Mouse (Mus musculus) telencephalon, adult 2 months (tissue): ENCODE data around the gene Hist1h2ao.
"Not testable (repeated sequence)": the region's sequence is repeated elsewhere in the genome, so short reads cannot be mapped to it uniquely, and the experiment has no call there.

Experiments used
- DNase-seq: peaks from one replicate; pipeline ENCODE4 v3.0.0-alpha.2; 2011; ENCODE audit warnings: low read depth, low spot score

Gene Hist1h2ao

DNA sequence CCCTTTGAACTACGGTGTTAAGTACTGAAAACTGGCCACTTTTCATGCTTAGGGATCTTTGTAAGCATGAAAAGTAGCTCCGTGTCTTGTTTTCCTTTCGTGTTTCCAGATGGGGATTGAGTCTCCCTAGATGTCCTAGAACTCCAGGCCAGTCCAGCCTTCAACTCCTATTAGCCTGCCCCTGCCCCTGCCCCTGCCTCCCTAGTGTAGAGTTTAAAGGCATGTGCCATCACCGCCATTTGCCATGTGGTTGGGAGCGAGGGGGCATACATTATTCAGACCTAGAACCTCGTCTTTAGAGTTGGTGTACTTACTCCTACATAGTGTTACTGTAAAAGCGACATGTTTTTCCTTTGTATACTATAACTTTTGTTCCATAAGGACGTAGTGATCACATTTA, 809 bp downstream of the Hist1h2ao start:
- DNase-seq = not testable (repeated sequence)

DNA sequence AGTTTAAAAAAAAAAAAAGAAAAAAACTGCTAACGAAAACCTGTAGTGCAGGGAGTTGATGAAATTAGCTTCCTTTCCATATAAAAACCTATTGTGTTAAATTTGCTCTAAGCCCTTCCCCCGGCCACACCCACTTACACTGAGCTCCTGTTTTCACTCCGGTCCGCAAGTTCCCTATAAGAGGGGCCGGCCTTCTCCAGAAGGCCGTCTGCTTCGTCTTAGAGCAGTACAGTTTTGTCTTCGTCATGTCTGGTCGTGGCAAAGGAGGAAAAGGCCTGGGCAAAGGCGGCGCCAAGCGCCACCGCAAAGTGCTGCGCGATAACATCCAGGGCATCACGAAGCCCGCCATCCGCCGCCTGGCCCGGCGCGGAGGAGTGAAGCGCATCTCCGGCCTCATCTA, 1.3 kb downstream of the Hist1h2ao start, which contains the start of gene Hist1h4m:
Gene Hist1h4m (plus strand): TSS at position 208 of the 400 bp plus-strand sequence.
- not testable (repeated sequence) for DNase-seq

DNA sequence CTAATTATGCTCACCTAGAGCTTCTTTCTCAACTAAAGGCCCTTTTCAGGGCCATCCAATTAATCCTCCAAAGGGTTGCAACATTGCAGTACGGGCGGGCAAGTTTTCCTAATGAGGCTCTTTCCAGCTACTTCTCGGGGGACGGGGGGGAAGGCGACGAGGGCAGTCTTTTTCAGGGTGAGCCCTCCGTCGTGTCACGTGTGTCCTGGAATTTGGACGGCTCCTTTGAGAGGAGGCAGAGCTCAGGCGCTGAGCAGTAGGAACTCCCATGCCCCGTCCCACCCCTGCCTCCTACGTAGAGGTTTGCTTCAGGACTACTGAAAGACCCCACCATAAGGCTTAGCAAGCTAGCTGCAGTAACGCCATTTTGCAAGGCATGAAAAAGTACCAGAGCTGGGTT, 1.8 kb downstream of the Hist1h2ao start:
- DNase-seq = not testable (repeated sequence)

DNA sequence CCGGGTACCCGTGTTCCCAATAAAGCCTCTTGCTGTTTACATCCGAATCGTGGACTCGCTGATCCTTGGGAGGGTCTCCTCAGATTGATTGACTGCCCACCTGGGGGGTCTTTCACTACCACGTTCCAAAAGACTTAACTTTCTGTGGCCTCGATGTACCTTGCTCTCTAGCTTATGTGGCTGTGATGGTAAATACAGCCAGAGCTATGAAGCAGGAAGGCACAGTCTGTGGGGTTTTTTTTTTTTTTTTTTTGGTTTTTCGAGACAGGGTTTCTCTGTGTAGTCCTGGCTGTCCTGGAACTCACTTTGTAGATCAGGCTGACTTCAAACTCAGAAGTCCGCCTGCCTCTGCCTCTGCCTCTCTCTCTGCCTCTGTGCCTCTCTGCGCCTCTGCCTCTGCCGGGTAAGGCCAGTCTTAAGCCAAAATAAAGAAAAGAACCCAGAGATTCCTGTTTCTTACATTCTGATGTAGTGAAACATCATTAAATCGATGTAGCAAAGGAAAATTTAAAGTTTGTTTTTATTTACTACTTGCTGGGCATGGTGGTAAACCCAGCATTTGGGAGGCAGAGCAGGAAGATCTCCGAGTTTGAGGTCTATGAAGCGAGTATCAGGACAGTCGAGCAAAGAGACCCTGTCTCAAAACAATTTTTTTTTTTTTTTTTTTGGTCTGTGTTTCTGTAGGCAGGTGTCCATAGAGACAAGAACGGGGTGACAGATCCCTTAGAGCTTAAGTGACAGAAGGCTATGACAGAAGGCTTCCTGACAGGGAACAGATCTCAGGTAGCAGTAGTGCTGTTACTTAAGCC, 10.0 kb downstream of the Hist1h2ao start:
- DNase-seq = not testable (repeated sequence)

DNA sequence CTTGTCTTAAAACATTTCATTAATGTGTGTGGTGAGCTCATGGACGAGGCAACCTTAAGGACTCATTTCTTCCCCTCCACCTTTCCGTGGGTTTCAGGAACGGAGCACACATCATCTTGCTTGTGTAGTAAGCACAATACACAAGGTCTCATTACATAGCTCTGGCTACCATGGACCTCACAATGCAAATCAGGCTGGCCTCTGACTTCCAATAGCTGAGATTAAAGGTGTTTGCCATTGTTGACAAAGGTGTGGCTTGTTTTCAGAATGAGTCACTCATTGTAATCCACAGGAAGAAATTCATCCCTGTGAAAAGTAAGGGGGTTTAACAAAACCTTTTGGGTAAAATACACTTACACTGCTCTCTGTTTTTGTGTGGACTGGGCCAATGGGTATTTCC, 18.2 kb downstream of the Hist1h2ao start:
- DNase-seq = no peak

DNA sequence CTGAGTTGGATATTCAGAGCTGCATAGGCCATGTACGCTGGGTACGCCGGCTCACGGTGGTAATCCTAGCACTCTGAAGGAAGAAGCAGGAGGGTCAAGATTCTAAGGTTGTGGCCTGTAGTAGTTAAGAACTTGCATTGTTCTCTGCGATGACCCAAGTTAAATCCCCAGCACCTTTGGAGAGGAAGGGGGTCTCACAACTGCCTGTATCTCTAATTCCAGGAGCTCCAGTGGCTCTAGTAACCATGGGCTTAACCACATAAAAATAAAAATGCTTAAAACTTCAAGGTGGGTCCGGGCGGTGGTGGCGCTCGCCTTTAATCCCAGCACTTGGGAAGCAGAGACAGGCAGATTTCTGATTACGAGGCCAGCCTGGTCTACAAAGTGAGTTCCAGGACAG, 20.1 kb downstream of the Hist1h2ao start:
- no peak for DNase-seq

DNA sequence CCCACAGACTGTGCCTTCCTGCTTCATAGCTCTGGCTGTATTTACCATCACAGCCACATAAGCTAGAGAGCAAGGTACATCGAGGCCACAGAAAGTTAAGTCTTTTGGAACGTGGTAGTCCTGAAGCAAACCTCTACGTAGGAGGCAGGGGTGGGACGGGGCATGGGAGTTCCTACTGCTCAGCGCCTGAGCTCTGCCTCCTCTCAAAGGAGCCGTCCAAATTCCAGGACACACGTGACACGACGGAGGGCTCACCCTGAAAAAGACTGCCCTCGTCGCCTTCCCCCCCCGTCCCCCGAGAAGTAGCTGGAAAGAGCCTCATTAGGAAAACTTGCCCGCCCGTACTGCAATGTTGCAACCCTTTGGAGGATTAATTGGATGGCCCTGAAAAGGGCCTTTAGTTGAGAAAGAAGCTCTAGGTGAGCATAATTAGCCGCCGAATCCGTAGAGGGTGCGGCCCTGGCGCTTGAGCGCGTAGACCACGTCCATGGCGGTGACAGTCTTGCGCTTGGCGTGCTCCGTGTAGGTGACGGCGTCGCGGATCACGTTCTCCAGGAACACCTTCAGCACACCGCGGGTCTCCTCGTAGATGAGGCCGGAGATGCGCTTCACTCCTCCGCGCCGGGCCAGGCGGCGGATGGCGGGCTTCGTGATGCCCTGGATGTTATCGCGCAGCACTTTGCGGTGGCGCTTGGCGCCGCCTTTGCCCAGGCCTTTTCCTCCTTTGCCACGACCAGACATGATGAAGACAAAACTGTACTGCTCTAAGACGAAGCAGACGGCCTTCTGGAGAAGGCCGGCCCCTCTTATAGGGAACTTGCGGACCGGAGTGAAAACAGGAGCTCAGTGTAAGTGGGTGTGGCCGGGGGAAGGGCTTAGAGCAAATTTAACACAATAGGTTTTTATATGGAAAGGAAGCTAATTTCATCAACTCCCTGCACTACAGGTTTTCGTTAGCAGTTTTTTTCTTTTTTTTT, 21.4 kb downstream of the Hist1h2ao start, which contains the start of gene Hist1h4n:
Gene Hist1h4n (minus strand): TSS at position 779 of the 977 bp plus-strand sequence.
- DNase-seq = not testable (repeated sequence)

DNA sequence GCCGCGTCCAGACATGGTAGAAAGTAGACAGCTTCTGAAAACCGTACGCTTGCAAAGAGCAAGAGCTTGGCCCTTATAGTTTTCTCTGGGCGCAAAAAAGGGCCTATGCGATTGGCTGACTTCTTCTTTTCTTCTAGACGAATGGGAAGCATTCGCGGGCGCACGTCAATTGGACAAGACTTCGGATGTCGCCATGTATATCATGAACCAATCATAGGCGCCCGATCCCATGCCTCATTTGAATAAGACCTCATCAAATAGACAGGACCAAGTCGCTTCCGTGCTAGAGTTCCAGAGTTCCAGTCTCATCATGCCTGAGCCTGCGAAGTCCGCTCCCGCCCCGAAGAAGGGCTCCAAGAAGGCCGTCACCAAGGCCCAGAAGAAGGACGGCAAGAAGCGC, 23.2 kb downstream of the Hist1h2ao start, which contains the start of the genes Hist1h2ap and Hist1h2br:
Gene Hist1h2ap (minus strand): TSS at position 47 of the 400 bp plus-strand sequence.
Gene Hist1h2br (plus strand): TSS at position 283 of the 400 bp plus-strand sequence.
- not testable (repeated sequence) for DNase-seq

DNA sequence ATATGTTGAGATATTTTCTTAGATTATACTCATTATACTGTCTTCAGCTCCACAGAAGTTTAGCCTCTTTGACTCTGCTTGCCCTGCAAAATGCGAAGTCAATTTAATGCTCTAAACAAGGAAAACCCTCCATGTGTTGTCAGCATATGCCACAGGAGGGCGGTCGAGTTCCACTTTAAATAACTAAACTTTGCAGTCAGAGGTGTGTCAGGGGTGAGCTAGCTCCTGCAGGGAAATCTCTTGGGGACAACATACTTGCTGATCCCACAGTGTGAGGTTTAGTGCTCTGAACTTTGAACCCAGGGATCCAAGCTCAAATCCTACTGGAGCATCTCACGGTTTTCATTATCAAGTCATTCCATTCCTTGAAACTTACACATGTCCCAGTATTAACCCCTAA, 30.2 kb downstream of the Hist1h2ao start:
- DNase-seq = not testable (repeated sequence)

DNA sequence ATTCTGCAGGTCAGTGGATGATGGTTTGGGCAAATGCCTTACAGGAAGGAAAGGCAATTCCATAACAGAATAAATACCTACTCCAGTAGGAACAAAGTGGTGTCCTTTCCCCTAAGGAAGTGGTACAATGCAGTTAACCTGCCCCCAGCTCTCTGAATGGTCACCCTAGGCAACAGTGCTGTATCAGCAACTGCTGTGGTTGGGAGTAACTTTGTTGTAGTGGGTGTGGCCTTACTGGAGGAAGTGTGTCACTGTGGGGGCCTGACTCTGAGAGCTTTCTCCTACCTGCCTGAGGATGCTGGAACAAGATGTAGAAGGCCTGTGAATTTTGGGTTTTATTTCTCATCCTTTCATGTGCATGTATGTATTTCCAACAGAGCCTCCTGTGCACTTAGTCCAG, 36.1 kb downstream of the Hist1h2ao start:
- not testable (repeated sequence) for DNase-seq

DNA sequence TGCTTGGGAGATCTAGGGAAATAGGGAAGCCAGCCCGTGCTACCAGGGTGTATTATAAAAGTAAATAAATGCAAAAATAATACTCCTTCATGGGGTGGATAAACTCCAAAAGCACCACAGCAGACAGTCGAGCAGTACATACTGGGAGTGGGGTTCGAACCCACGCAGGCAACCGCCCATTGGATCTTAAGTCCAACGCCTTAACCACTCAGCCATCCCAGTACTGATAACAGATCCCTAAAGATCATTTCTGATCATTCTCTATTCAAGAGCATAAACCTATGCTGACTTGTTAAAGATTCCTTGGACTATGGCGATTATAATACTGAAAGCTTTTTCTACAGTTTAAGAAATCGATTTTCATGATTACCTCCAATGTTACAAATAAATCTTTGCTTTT, 37.6 kb downstream of the Hist1h2ao start:
- no peak for DNase-seq

DNA sequence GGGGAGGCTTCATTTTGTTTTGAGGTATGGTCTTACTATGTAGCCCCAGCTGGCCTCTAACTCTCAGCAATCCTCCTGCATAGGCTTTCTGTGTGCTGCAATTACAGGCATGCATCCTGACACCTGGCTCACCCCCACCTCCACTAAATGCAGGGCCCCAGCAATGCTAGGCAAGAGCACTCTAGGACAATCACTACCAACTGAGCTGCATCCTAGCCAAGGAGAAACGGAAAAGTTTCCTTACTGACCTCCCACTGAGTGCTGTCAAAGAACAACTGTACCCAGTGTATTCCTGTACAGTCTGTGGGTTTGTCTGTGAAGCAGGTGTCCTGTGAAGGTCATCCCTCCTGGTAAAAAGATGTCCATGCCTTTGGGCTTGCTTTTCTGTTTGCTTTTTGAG, 40.4 kb downstream of the Hist1h2ao start:
- not testable (repeated sequence) for DNase-seq

DNA sequence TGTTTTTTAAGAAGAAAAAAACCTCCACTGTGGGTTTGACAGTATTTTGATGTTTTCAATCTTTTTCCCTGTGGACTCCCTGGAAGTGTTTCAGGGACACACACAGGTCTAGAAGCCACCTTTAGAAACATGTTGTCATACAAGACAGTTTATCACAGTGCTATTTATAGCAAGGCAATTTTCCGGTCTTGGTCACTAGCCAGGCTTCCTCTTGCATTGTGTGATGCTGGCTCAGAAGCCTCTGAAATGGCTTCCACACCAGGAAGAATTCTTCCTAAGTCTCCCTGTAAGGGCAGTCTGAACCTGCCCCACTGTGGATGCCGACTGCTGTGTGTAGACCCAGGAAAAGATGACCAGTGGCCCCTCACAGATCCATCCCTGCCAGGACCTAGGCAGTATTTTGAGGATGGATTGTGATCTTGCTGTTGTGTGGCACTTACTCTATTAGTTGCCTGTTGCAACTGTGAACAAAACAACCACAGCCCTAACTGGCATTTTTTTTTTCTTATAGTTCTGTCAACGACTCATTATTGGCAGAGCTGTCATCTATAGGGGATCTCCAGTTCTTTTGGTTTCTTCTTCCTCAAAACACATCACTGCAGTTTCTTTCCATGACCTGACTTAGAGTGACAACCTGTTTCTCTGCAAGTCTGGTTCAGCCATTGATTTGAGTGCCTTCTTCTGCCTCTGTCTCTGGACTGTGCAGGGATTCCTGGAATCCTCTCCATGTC, 42.1 kb downstream of the Hist1h2ao start:
- no peak for DNase-seq

DNA sequence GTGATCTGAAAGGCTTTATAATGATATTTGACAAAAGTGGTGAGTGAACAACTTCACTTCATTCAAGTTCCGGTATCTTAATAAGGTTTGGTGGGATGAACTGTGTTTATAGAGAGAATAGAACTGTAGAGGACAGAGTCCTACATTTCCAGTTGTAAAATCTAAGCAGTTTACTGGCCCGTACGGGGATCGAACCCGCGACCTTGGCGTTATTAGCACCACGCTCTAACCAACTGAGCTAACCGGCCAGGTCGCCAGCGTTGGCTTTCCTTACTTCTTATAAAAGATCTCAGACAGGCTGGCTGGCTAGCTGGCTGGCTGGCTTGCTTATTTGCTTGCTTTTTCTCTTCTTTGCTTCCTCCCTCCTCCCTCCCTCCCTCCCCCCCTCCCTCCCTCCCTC, 44.9 kb downstream of the Hist1h2ao start:
- DNase-seq = peak; percentile 34

DNA sequence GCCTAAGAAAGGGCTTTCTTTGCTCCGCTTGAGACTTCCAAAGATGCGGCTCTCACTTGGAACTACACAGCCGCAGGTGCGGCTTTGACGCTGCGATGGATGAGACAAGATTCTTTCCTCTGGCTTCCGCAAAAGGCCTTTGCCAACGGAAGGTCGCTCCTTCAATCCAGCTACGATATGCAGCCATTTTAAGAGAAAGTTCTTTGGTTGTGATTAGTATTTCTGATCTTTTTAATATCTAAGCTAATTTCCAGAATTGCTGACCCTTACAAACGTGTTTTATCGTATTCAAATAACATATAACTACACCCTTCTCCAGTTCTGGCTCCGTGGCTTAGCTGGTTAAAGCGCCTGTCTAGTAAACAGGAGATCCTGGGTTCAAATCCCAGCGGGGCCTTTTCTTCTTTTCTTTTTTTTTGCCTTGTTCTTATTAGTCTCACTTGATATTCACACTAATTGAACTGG, 45.5 kb downstream of the Hist1h2ao start:
- DNase-seq = peak; percentile 43
